ENCODE assay signal across 15 mouse cellular contexts in genomic region chr7:35583476-35584025, GRCm38 (mm10). TPM values are rescaled to one million over a fixed set of nuclear protein-coding genes. Genes with fewer than 3 reads are reported as not detected.
DNase-seq lines count a peak whose midpoint lies in the region; ATAC-seq lines count a peak whose summit lies in the region.
"Had no signal": no experiment of that assay in that cellular context is flagged by ENCODE, and none has a peak within 500 bp of the region (broad histone marks: within the 10 kb centered on the region; RNA-seq: fewer than 3 reads in every experiment).

No protein-coding gene starts in this region.

- no peaks in the 10 kb centered on the region for H3K36me3 ChIP-seq in forebrain, embryonic 10.5 days (replicated peaks)
- H3K36me3 ChIP-seq in forebrain, embryonic 16.5 days (ENCODE audit: control insufficient read depth, insufficient read depth): no peaks in the 10 kb centered on the region
- H3K36me3 ChIP-seq in liver, embryonic 12.5 days: no peaks in the 10 kb centered on the region
- H3K36me3 ChIP-seq in midbrain, embryonic 15.5 days (replicated peaks): no peaks in the 10 kb centered on the region

- H3K4me3 ChIP-seq in forebrain, embryonic 10.5 days: no peak overlapping the region
- no peak overlapping the region for H3K4me3 ChIP-seq in forebrain, embryonic 16.5 days (replicated peaks; ENCODE audit: low read length)
- H3K4me3 ChIP-seq in liver, embryonic 12.5 days: no peak overlapping the region
- peak overlapping the region; percentile 65; the same call in 1 of the 2 replicates for H3K4me3 ChIP-seq in midbrain, embryonic 15.5 days

- H3K27me3 ChIP-seq in forebrain, embryonic 10.5 days (ENCODE audit: poor library complexity, severe bottlenecking): peaks cover 38% of the 10 kb centered on the region
- H3K27me3 ChIP-seq in forebrain, embryonic 16.5 days (replicated peaks; ENCODE audit: control insufficient read depth, insufficient read depth, low read length): peaks cover 28% of the 10 kb centered on the region
- H3K27me3 ChIP-seq in liver, embryonic 12.5 days (replicated peaks): peaks cover 58% of the 10 kb centered on the region
- peaks cover 34% of the 10 kb centered on the region for H3K27me3 ChIP-seq in midbrain, embryonic 15.5 days (replicated peaks)

- ATAC-seq in forebrain, embryonic 16.5 days: no peak
- no peak for ATAC-seq in liver, embryonic 12.5 days
- ATAC-seq in midbrain, embryonic 15.5 days (replicated peaks): no peak

- peaks cover 43% of the 10 kb centered on the region for H3K4me1 ChIP-seq in forebrain, embryonic 10.5 days
- H3K4me1 ChIP-seq in forebrain, embryonic 16.5 days (replicated peaks; ENCODE audit: control insufficient read depth, insufficient read depth, low read length): peaks cover 28% of the 10 kb centered on the region
- peaks cover 39% of the 10 kb centered on the region for H3K4me1 ChIP-seq in liver, embryonic 12.5 days
- peaks cover 27% of the 10 kb centered on the region for H3K4me1 ChIP-seq in midbrain, embryonic 15.5 days

- no peaks in the 10 kb centered on the region; the same call in 1 of the 2 replicates for H3K9me3 ChIP-seq in forebrain, embryonic 10.5 days
- H3K9me3 ChIP-seq in forebrain, embryonic 16.5 days (ENCODE audit: control insufficient read depth, low read length): no peaks in the 10 kb centered on the region
- no peaks in the 10 kb centered on the region for H3K9me3 ChIP-seq in liver, embryonic 12.5 days (replicated peaks)
- H3K9me3 ChIP-seq in midbrain, embryonic 15.5 days: no peaks in the 10 kb centered on the region

- no peak overlapping the region for H3K4me2 ChIP-seq in forebrain, embryonic 16.5 days (ENCODE audit: low read length)
- H3K4me2 ChIP-seq in liver, embryonic 12.5 days: peak overlapping the region; percentile 99
- no peak overlapping the region; the same call in 1 of the 2 replicates for H3K4me2 ChIP-seq in midbrain, embryonic 15.5 days

- peak; percentile 17 for DNase-seq in forebrain, embryonic 10.5 days (ENCODE audit: extremely low spot score, low spot score)
- no peak for DNase-seq in liver
- peak; percentile 38 for DNase-seq in embryo, embryonic 10 days (ENCODE audit: low spot score)
- no peak for DNase-seq in spleen, adult 18-20 months
- DNase-seq in right cerebral cortex, postnatal 25 days: no peak
- DNase-seq: adrenal gland, adult 8-10 months; kidney, adult 11 months; lung, postnatal 10 days; thymus, adult 2 months had no signal

- WGBS in forebrain, embryonic 10.5 days: 4% methylated on average over 11 of the region's 11 CpGs
- 8% methylated on average over 11 of the region's 11 CpGs for WGBS in forebrain, embryonic 16.5 days
- WGBS in liver, embryonic 12.5 days (ENCODE audit: insufficient replicate concordance): 39% methylated on average over 11 of the region's 11 CpGs
- 5% methylated on average over 11 of the region's 11 CpGs for WGBS in midbrain, embryonic 15.5 days

- no peak overlapping the region for H3K9ac ChIP-seq in forebrain, embryonic 16.5 days (replicated peaks; ENCODE audit: low read depth, low read length)
- H3K9ac ChIP-seq in liver, embryonic 12.5 days: no peak overlapping the region
- H3K9ac ChIP-seq in midbrain, embryonic 15.5 days: no peak overlapping the region

- H3K27ac ChIP-seq in forebrain, embryonic 10.5 days: no peak overlapping the region
- no peak overlapping the region for H3K27ac ChIP-seq in forebrain, embryonic 16.5 days (ENCODE audit: low read length)
- no peak overlapping the region for H3K27ac ChIP-seq in liver, embryonic 12.5 days
- H3K27ac ChIP-seq in midbrain, embryonic 15.5 days: no peak overlapping the region
- H3K27ac ChIP-seq: layer of hippocampus, adult 2 months had no signal

RNA-seq across cellular contexts. Expression of gene Rgs9bp, which starts 1.8 kb away (rescaled TPM):
- polyA plus RNA-seq in forebrain, embryonic 10.5 days (2016; fragmentation: Nextera tagmentation; extraction: Ambion mirVana): 0.09 and 0.44 TPM in 2 replicates
- polyA plus RNA-seq in forebrain, embryonic 16.5 days (2015; fragmentation: Nextera tagmentation; extraction: Ambion mirVana): 0.11 and 0.22 TPM in 2 replicates
- polyA plus RNA-seq in liver, embryonic 12.5 days (2016; fragmentation: Nextera tagmentation; extraction: Ambion mirVana): 0.06 and 0.11 TPM in 2 replicates
- 0.04 TPM in 1 of 2 replicates, not detected in the other for polyA plus RNA-seq in midbrain, embryonic 15.5 days (2015; fragmentation: Nextera tagmentation; extraction: Ambion mirVana)
- polyA plus RNA-seq: erythroblast, embryonic 14.5 days had no signal

RNA-seq across cellular contexts. Expression of gene Ankrd27, which starts 2.5 kb away (rescaled TPM):
- polyA plus RNA-seq in forebrain, embryonic 10.5 days (2016; fragmentation: Nextera tagmentation; extraction: Ambion mirVana): 40.2 and 41.1 TPM in 2 replicates
- polyA plus RNA-seq in forebrain, embryonic 16.5 days (2015; fragmentation: Nextera tagmentation; extraction: Ambion mirVana): 35.7 and 38.9 TPM in 2 replicates
- polyA plus RNA-seq in liver, embryonic 12.5 days (2016; fragmentation: Nextera tagmentation; extraction: Ambion mirVana): 43.1 and 45.5 TPM in 2 replicates
- 18.9 and 19.0 TPM in 2 replicates for polyA plus RNA-seq in midbrain, embryonic 15.5 days (2015; fragmentation: Nextera tagmentation; extraction: Ambion mirVana)

RNA-seq across cellular contexts. Expression of gene Nudt19, which starts 27.4 kb away (rescaled TPM):
- 45.9 and 50.3 TPM in 2 replicates for polyA plus RNA-seq in forebrain, embryonic 10.5 days (2016; fragmentation: Nextera tagmentation; extraction: Ambion mirVana)
- 111 and 123 TPM in 2 replicates for polyA plus RNA-seq in forebrain, embryonic 16.5 days (2015; fragmentation: Nextera tagmentation; extraction: Ambion mirVana)
- polyA plus RNA-seq in liver, embryonic 12.5 days (2016; fragmentation: Nextera tagmentation; extraction: Ambion mirVana): 99.9 and 102 TPM in 2 replicates
- 87.3 and 91.5 TPM in 2 replicates for polyA plus RNA-seq in midbrain, embryonic 15.5 days (2015; fragmentation: Nextera tagmentation; extraction: Ambion mirVana)

RNA-seq across cellular contexts. Expression of gene Tdrd12, which starts 46.0 kb away (rescaled TPM):
- 0.15 TPM in 2 replicates for polyA plus RNA-seq in forebrain, embryonic 10.5 days (2016; fragmentation: Nextera tagmentation; extraction: Ambion mirVana)
- 0.60 and 0.84 TPM in 2 replicates for polyA plus RNA-seq in forebrain, embryonic 16.5 days (2015; fragmentation: Nextera tagmentation; extraction: Ambion mirVana)
- 0.30 TPM in 1 of 2 replicates, not detected in the other for polyA plus RNA-seq in liver, embryonic 12.5 days (2016; fragmentation: Nextera tagmentation; extraction: Ambion mirVana)
- polyA plus RNA-seq in midbrain, embryonic 15.5 days (2015; fragmentation: Nextera tagmentation; extraction: Ambion mirVana): 0.36 and 0.37 TPM in 2 replicates
- polyA plus RNA-seq: erythroblast, embryonic 14.5 days; spleen, adult 2 months had no signal

Comparison
In these comparisons a context has a peak if more than half of its experiments do, and no peak if none do; other contexts are left out.
1. DNase-seq: peak in forebrain, embryonic 10.5 days (single experiment) and embryo, embryonic 10 days (single experiment); none in liver (single experiment), spleen, adult 18-20 months (0 of 2) and right cerebral cortex, postnatal 25 days (single experiment).